Mouse (Mus musculus) forebrain, embryonic 16.5 days (tissue): Measurements from ENCODE around the gene Dtd1. TPM values are rescaled to one million over a fixed set of nuclear protein-coding genes. Genes with fewer than 3 reads are reported as not detected.

Experiments
- ATAC-seq: fragments of 200-750 bp; cut with Nextera tagmentation; 2 replicates; pipeline ENCODE4 v1.8.0; 2017; ENCODE audit warnings: mild to moderate bottlenecking, moderate library complexity
- H3K27ac ChIP-seq: fragments of 300-500 bp; sonication (generic); 2 replicates; pipeline ENCODE4 v1.5.1; 2014; ENCODE audit warnings: low read length, control low read depth
- H3K27me3 ChIP-seq: fragments of 300-500 bp; sonication (generic); replicated peaks from 2 replicates; pipeline ENCODE4 v1.6.1; 2014; ENCODE audit warnings: low read length; ENCODE audit not compliant: control insufficient read depth, insufficient read depth
- H3K36me3 ChIP-seq: fragments of 300-500 bp; sonication (generic); 2 replicates; pipeline ENCODE4 v1.6.1; 2014; ENCODE audit not compliant: control insufficient read depth, insufficient read depth
- H3K4me1 ChIP-seq: fragments of 300-500 bp; sonication (generic); replicated peaks from 2 replicates; pipeline ENCODE4 v1.6.1; 2014; ENCODE audit warnings: low read length; ENCODE audit not compliant: control insufficient read depth, insufficient read depth
- H3K4me2 ChIP-seq: fragments of 300-500 bp; sonication (generic); 2 replicates; pipeline ENCODE4 v1.6.1; 2014; ENCODE audit warnings: mild to moderate bottlenecking, low read length, control low read depth
- H3K4me3 ChIP-seq: fragments of 300-500 bp; sonication (generic); replicated peaks from 2 replicates; pipeline ENCODE4 v1.5.1; 2014; ENCODE audit warnings: mild to moderate bottlenecking, low read length, control low read depth
- H3K9ac ChIP-seq: fragments of 300-500 bp; sonication (generic); replicated peaks from 2 replicates; pipeline ENCODE4 v1.6.1; 2014; ENCODE audit warnings: low read depth, low read length, control low read depth
- H3K9me3 ChIP-seq: fragments of 300-500 bp; sonication (generic); 2 replicates; pipeline ENCODE4 v1.6.1; 2016; ENCODE audit warnings: low read length; ENCODE audit not compliant: control insufficient read depth
- WGBS: fragments of 180-500 bp; shearing (Covaris S2); extraction: QIAGEN DNeasy Blood & Tissue Kit; methylation state at CpG from one replicate; pipeline ENCODE4 v1.1.7; 2014; 5-methylcytosine and 5-hydroxymethylcytosine counted together
- polyA plus RNA-seq: library from polyadenylated mRNA; unstranded; fragments of >200 nt; fragmentation: Nextera tagmentation; extraction: Ambion mirVana; gene quantifications from 2 replicates; pipeline ENCODE4 v1.2.1, GENCODE M21; 2015

The Dtd1 gene
- polyA plus RNA-seq, 1 experiment from 2014 or later: 80.4 TPM

DNA sequence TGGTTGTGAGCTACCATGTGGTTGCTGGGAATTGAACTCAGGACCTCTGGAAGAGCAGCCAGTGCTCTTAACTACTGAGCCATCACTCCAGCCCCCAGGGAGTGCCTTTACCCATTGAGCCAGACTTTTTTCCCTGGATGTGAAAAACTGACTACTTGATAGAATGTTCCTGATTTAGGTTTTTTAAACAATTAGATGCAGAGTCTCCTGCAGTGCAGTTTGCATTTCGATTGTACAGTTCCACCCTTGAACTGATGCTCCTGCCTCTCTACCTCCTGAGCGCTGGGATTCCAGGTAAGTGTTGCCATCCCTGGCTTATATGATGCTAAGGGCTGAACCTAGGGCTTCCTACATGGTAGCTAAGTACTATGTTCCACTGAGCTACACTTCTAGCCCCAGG, 1.7 kb upstream of the Dtd1 start:
- no peak for ATAC-seq
- H3K27ac ChIP-seq: no peak overlapping the region
- H3K36me3 ChIP-seq: no peaks in the 10 kb centered on the region
- H3K9me3 ChIP-seq: no peaks in the 10 kb centered on the region
- WGBS: 66% methylated on average over 2 of the region's 2 CpGs
- no peak overlapping the region for H3K4me3 ChIP-seq
- no peak overlapping the region for H3K9ac ChIP-seq
- no peak overlapping the region for H3K4me2 ChIP-seq
- peaks cover 7% of the 10 kb centered on the region for H3K4me1 ChIP-seq
- H3K27me3 ChIP-seq: no peaks in the 10 kb centered on the region

DNA sequence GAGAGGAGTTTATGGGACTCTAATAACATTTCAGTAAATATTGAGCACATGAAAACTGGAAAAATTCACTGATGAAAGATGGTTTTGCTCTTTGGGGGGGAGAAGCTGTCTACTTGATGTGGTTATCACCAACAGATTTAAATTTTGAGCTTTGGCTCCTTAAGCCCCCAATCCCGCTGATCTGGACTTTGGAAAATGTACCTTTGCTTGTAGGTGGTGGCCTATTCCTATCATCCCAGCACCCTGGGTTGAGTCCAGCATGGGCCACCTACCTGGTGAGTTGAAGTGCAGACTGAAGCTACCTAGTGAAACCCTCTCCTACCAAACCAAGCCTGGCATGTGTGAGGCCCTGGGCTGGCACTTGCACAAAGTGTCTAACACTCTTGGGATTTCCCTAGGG, 1.9 kb downstream of the Dtd1 start:
- H3K4me3 ChIP-seq: no peak overlapping the region
- H3K4me1 ChIP-seq: no peaks in the 10 kb centered on the region; the same call in 1 of the 2 replicates
- no peak overlapping the region for H3K4me2 ChIP-seq
- ATAC-seq: no peak
- H3K27me3 ChIP-seq: no peaks in the 10 kb centered on the region
- 94% methylated on average over 1 of the region's 1 CpGs for WGBS
- H3K9ac ChIP-seq: no peak overlapping the region
- H3K27ac ChIP-seq: no peak overlapping the region
- H3K36me3 ChIP-seq: no peaks in the 10 kb centered on the region; the same call in 1 of the 2 replicates
- no peaks in the 10 kb centered on the region for H3K9me3 ChIP-seq

DNA sequence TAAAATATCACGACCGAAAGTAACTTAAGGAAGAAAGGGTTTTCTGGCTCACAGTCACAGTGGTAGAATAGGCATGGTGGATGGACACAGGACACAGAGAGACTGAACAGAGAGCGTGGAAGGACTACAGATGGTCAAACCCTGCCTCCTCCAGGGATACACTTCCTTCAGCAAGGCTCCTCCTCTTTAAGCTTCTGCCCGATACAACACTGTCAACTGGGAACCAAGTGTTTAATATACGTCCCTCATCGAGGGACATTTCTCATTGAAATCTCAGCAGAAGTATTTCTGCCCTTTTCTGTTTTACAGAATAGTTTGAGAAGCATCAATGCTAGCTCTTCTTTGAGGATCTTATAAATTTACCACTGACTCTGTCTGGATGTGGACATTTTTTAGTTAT, 14.3 kb downstream of the Dtd1 start:
- no peak overlapping the region for H3K4me3 ChIP-seq
- H3K4me1 ChIP-seq: no peaks in the 10 kb centered on the region
- no peak overlapping the region for H3K4me2 ChIP-seq
- whole genome bisulfite sequencing: 97% methylated on average over 6 of the region's 6 CpGs
- no peak overlapping the region for H3K9ac ChIP-seq
- H3K36me3 ChIP-seq: no peaks in the 10 kb centered on the region; the same call in 1 of the 2 replicates
- H3K27ac ChIP-seq: no peak overlapping the region
- H3K9me3 ChIP-seq: 0 out of 2 replicates have a peak, but pooled peaks cover 2% of the 10 kb centered on the region
- no peak for ATAC-seq
- H3K27me3 ChIP-seq: no peaks in the 10 kb centered on the region

DNA sequence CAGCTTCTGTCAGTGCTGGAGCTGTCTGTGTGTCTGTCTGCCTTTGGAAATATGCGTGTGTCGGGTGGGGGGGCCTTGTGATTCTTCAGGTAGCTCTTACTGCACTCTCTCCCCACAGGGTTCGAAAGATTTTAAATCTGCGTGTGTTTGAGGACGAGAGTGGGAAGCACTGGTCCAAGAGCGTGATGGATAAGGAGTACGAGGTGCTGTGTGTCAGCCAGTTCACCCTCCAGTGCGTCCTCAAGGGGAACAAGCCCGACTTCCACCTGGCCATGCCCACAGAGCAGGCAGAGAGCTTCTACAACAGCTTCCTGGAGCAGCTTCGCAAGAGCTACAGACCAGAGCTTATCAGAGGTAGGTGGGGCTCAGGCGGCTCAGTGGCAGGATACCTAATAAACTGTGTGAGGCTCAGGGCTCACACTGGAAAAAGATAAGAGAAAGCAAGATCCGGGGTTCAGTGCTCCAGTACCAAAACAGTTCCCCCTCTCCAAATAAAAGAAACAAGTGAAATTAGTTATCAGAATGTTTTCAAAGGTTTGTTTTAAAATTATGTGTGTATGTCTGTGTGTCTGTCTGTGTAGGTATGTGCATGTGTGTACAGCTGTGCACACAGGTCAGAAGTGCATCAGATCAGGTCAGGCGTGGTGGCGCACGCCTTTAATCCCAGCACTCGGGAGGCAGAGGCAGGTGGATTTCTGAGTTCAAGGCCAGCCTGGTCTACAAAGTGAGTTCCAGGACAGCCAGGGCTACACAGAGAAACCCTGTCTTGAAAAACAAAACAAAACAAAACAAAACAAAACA, 17.6 kb downstream of the Dtd1 start:
- no peak for ATAC-seq
- Histone ChIP-seq H3K36me3 (no peaks in the 10 kb centered on the region; the same call in 1 of the 2 replicates), H3K27ac (no peak overlapping the region), H3K27me3 (no peaks in the 10 kb centered on the region), H3K9ac (no peak overlapping the region), H3K4me1 (no peaks in the 10 kb centered on the region), H3K4me2 (no peak overlapping the region), H3K9me3 (no peaks in the 10 kb centered on the region), H3K4me3 (no peak overlapping the region)
- 92% methylated on average over 16 of the region's 16 CpGs for WGBS

DNA sequence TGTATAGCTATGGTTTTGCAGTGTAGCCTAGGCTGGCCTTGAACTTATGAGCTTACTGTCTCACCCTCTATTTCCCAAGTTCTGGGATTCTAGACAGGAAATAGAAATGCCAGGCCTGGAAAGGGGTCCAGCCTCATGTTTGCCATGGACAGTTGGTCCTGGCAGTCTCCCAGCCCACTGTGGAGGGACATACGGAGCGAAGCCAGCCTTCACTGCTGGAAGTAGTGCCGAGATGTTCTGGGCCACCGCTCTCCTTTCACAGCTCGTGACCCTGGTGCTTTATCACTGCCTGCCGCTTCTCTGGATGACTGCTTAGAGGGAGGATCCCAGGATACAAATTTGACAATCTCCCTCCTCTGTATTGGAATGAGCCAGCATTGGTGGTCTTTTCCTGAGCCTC, 21.8 kb downstream of the Dtd1 start:
- Histone ChIP-seq H3K36me3 (peaks cover 2% of the 10 kb centered on the region; the same call in 1 of the 2 replicates), H3K27me3 (no peaks in the 10 kb centered on the region), H3K27ac (no peak overlapping the region), H3K4me1 (no peaks in the 10 kb centered on the region), H3K9ac (no peak overlapping the region), H3K4me3 (no peak overlapping the region), H3K9me3 (no peaks in the 10 kb centered on the region), H3K4me2 (no peak overlapping the region)
- ATAC-seq: no peak
- WGBS: 55% methylated on average over 6 of the region's 6 CpGs

DNA sequence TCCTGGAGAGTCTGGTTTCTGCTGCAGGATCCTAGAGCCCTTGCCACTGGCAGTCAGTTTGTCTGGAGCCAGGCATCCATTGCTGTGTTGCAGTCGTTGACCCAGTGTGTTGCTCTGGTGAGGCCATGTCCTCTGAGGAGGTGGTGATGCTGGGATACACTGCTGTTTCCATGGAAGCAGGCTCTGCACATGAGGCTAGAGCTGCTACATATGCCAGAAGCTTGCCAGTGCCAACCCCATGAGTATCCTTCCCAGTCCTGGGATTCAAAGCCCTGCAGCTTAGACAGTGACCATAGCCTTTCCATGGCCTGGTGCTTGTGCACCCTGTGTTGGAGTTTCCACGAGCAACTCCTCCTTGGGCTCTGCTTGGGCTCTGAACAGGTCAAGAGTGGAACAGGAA, 33.9 kb downstream of the Dtd1 start:
- H3K4me2 ChIP-seq: no peak overlapping the region
- no peak overlapping the region for H3K27ac ChIP-seq
- 93% methylated on average over 2 of the region's 2 CpGs for WGBS
- H3K4me3 ChIP-seq: no peak overlapping the region
- no peak for ATAC-seq
- 0 out of 2 replicates have a peak, but pooled peaks cover 2% of the 10 kb centered on the region for H3K9me3 ChIP-seq
- no peaks in the 10 kb centered on the region for H3K36me3 ChIP-seq
- no peaks in the 10 kb centered on the region for H3K27me3 ChIP-seq
- H3K4me1 ChIP-seq: peaks cover 2% of the 10 kb centered on the region
- H3K9ac ChIP-seq: no peak overlapping the region

DNA sequence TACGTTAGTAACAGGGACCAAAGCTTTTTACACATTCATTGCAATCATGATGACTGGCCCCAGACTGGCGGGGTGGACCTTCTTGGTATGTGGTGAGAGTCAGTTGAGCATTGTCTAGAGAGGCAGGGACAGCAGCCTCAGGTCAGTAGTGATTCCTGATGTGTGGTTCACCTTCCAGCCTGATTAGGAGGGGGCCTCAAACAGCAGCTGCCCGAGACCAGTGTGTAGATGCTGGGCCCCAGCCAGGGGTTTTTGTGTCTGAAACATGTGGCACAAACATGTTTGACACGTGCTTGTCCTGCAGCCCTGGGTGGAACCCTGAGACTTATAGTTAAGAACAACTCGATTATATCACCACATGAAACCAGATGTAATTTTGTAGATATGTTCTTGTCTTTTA, 34.5 kb downstream of the Dtd1 start:
- no peaks in the 10 kb centered on the region for H3K27me3 ChIP-seq
- no peak overlapping the region for H3K4me2 ChIP-seq
- WGBS: 77% methylated on average over 5 of the region's 5 CpGs
- H3K4me1 ChIP-seq: peaks cover 5% of the 10 kb centered on the region
- no peak for ATAC-seq
- H3K9ac ChIP-seq: no peak overlapping the region
- no peak overlapping the region for H3K4me3 ChIP-seq
- H3K27ac ChIP-seq: no peak overlapping the region
- no peaks in the 10 kb centered on the region for H3K36me3 ChIP-seq
- 0 out of 2 replicates have a peak, but pooled peaks cover 2% of the 10 kb centered on the region for H3K9me3 ChIP-seq

DNA sequence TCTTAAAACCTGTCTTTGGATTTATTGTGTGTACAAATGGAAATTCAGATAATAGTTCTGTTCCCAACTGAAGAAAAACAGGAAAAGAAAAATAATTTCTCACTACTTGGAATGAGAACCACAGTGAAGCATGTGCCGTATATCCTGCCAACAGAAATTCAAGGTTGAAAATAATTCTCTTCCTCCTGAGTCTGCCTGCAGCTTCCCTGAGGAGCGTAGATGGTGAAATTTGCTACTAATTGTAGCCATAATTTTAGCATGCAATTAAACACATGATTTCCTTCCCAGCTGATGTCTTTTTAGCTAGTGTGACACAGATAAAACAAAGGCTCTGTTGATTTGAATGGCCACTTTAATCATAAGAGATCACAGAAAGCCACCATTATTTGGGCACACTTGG, 35.0 kb downstream of the Dtd1 start:
- Histone ChIP-seq H3K9me3 (0 out of 2 replicates have a peak, but pooled peaks cover 2% of the 10 kb centered on the region), H3K4me1 (peaks cover 5% of the 10 kb centered on the region), H3K27me3 (no peaks in the 10 kb centered on the region), H3K9ac (no peak overlapping the region), H3K4me3 (no peak overlapping the region), H3K36me3 (no peaks in the 10 kb centered on the region), H3K27ac (no peak overlapping the region), H3K4me2 (no peak overlapping the region)
- ATAC-seq: no peak
- 49% methylated on average over 2 of the region's 2 CpGs for WGBS

DNA sequence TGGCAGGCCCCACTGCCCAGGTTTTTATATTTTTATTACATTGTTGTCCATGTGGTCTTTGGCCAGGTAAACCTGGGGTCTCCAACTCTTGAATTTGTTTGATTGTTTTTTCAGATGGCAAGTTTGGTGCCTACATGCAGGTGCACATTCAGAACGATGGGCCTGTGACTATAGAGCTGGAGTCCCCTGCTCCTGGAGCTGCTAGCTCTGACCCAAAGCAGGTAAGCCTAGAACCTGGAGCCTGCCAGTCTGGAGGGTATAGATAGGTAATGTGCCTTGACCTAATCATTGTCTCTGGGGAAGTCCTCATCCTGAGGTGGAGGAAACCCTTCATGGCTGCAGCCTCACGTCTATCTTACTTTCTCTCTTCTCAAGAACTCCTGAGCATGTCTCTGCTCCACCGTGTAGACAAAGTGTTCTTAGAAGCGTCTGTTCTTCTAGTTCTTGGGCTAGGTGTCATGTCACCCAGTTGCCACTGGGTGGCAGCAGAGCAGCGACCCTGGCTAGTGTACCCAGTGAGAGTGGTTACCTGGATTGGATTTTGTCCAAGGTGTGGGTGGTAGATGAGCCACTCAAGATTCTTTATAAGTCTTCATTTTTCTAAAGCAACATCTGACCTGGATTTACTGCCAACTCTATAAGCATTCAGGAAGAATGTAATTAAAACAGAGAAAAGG, 36.1 kb downstream of the Dtd1 start:
- H3K27ac ChIP-seq: no peak overlapping the region
- H3K9me3 ChIP-seq: 0 out of 2 replicates have a peak, but pooled peaks cover 2% of the 10 kb centered on the region
- H3K9ac ChIP-seq: no peak overlapping the region
- H3K4me3 ChIP-seq: no peak overlapping the region
- ATAC-seq: peak; percentile 59; the same call in 1 of the 2 replicates
- H3K4me1 ChIP-seq: peaks cover 5% of the 10 kb centered on the region
- 20% methylated on average over 5 of the region's 5 CpGs for WGBS
- H3K4me2 ChIP-seq: no peak overlapping the region
- H3K27me3 ChIP-seq: no peaks in the 10 kb centered on the region
- no peaks in the 10 kb centered on the region for H3K36me3 ChIP-seq
